Mouse (Mus musculus) midbrain, embryonic 16.5 days (tissue): Measurements from ENCODE around the gene Tead2. TPM values are rescaled to one million over a fixed set of nuclear protein-coding genes. Genes with fewer than 3 reads are reported as not detected.

Experiments used
- ATAC-seq: fragments of 200-750 bp; cut with Nextera tagmentation; 2 replicates; pipeline ENCODE4 v1.8.0; 2017; ENCODE audit warnings: moderate TSS enrichment
- H3K27ac ChIP-seq: fragments of 300-500 bp; sonication (generic); 2 replicates; pipeline ENCODE4 v1.5.1; 2014; ENCODE audit warnings: mild to moderate bottlenecking, low read length, mixed read lengths
- H3K27me3 ChIP-seq: fragments of 300-500 bp; sonication (generic); 2 replicates; pipeline ENCODE4 v1.6.1; 2014; ENCODE audit warnings: low read depth, low read length, mixed read lengths; ENCODE audit not compliant: control insufficient read depth, insufficient read depth
- H3K36me3 ChIP-seq: fragments of 300-500 bp; sonication (generic); 2 replicates; pipeline ENCODE4 v1.6.1; 2014; ENCODE audit warnings: mild to moderate bottlenecking, low read length, moderate library complexity, mixed read lengths; ENCODE audit not compliant: control insufficient read depth, insufficient read depth
- H3K4me1 ChIP-seq: fragments of 300-500 bp; sonication (generic); 2 replicates; pipeline ENCODE4 v1.6.1; 2014; ENCODE audit warnings: mild to moderate bottlenecking, low read length, mixed read lengths; ENCODE audit not compliant: control insufficient read depth, insufficient read depth
- H3K4me2 ChIP-seq: fragments of 300-500 bp; sonication (generic); 2 replicates; pipeline ENCODE4 v1.6.1; 2014; ENCODE audit warnings: mild to moderate bottlenecking, low read length, mixed read lengths
- H3K4me3 ChIP-seq: fragments of 300-500 bp; sonication (generic); 2 replicates; pipeline ENCODE4 v1.5.1; 2014; ENCODE audit warnings: low read depth, mild to moderate bottlenecking, low read length, moderate library complexity, mixed read lengths
- H3K9ac ChIP-seq: fragments of 300-500 bp; sonication (generic); 2 replicates; pipeline ENCODE4 v1.6.1; 2014; ENCODE audit warnings: low read depth, low read length, mixed read lengths
- H3K9me3 ChIP-seq: fragments of 300-500 bp; sonication (generic); replicated peaks from 2 replicates; pipeline ENCODE4 v1.6.1; 2014; ENCODE audit warnings: mild to moderate bottlenecking, low read length, mixed read lengths; ENCODE audit not compliant: control insufficient read depth, poor library complexity, severe bottlenecking
- WGBS: fragments of 180-500 bp; shearing (Covaris S2); extraction: QIAGEN DNeasy Blood & Tissue Kit; methylation state at CpG from one replicate; pipeline ENCODE4 v1.1.7; 2014; 5-methylcytosine and 5-hydroxymethylcytosine counted together
- microRNA-seq: library from miRNA; unstranded; fragments of <30 nt; microRNA quantifications from one replicate; pipeline ENCODE4, GENCODE M21; 2017
- polyA plus RNA-seq: library from polyadenylated mRNA; unstranded; fragments of >200 nt; fragmentation: Nextera tagmentation; extraction: Ambion mirVana; gene quantifications from 2 replicates; pipeline ENCODE4 v1.2.1, GENCODE M21; 2015

Tead2 gene
- polyA plus RNA-seq, 1 experiment from 2014 or later = 30.5 TPM

DNA sequence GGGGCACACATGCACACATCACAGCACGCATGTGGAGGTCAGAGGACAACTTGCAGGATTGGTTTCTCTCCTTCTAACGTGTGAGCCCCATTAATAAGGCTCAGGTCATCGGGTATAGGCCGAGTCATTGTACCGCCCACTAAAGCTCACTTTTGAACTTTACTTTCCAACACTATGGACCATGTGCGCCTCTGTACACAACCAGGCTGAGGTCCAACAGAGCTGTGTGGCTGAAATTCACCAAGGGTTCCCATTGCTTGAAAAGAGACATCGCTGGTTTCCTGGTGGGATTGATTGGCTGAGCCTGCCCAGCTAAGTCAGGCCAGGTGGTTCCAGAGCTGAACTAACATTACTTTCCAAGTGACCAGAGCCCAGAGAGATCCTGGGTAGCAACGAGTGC, 58.1 kb downstream of the Tead2 start:
- WGBS = 84% methylated on average over 8 of the region's 8 CpGs

DNA sequence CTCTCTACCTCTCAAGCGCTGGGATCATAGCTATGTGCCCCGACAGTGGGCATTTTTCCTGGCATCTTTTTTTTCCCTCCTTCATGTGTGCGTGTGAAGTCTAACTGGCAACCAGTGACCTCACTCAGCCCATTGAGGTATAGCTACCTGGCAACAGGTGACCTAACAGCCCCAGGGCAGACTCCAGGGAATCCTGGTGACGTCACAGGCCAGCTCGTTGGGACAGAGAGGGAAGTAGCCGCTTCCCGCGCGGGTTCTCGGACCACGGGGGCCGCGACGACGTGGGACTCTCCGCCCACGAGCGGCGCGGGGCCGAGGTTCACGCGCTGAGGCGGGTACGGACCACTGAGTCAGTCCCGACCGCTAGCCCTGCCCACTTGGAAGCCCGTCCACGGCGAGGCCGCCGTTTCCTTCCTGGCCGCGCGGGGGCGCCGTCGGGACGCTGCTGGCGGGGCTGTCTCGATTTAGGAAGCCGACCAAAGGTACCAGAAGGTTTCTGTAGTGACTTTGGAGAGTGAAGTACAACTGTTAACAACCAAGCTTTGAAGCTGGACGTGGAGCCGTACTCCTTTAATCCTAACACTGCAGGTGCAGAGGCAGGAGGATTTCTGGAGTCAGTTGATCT, 61.7 kb downstream of the Tead2 start, which contains the start of gene Slc6a21:
Slc6a21 (plus strand) TSS at position 378 of the 625 bp plus-strand sequence.
- no peak within 1 kb of the TSS for H3K27ac ChIP-seq
- peak within 1 kb of the TSS; percentile 53 for H3K4me2 ChIP-seq
- no peak within 1 kb of the TSS for H3K9ac ChIP-seq
- H3K36me3 ChIP-seq = no peaks in the 10 kb centered on the region
- WGBS = 7% methylated on average over 44 of the region's 44 CpGs
- H3K4me1 ChIP-seq = peaks cover 2% of the 10 kb centered on the region; the same call in 1 of the 2 replicates
- no peak for ATAC-seq
- no peaks in the 10 kb centered on the region; the same call in 1 of the 2 replicates for H3K27me3 ChIP-seq
- H3K9me3 ChIP-seq = no peaks in the 10 kb centered on the region
- peak within 1 kb of the TSS; percentile 19; the same call in 1 of the 2 replicates for H3K4me3 ChIP-seq

More for the DNA sequence above, 58.1 kb downstream of the Tead2 start:
- no peak overlapping the region for H3K4me2 ChIP-seq
- no peak overlapping the region for H3K4me3 ChIP-seq
- H3K27ac ChIP-seq = no peak overlapping the region
- no peaks in the 10 kb centered on the region for H3K9me3 ChIP-seq
- H3K4me1 ChIP-seq = peaks cover 2% of the 10 kb centered on the region; the same call in 1 of the 2 replicates
- H3K36me3 ChIP-seq = no peaks in the 10 kb centered on the region
- H3K9ac ChIP-seq = no peak overlapping the region
- no peak for ATAC-seq
- H3K27me3 ChIP-seq = no peaks in the 10 kb centered on the region; the same call in 1 of the 2 replicates

Small RNA genes within 50 kb of the gene (microRNA-seq; reads per million reads assigned to microRNA genes)
- not detected for gene Mir7055

Other genes starting within 250 kb of the Tead2 start
- 58.4 and 63.1 TPM in 2 replicates for gene Cpt1c, start 240.9 kb upstream of the Tead2 start, polyA plus RNA-seq
- 671 and 697 TPM in 2 replicates for gene Prmt1, start 229.2 kb upstream of the Tead2 start, polyA plus RNA-seq
- 52.3 and 53.6 TPM in 2 replicates for gene Irf3, start 218.1 kb upstream of the Tead2 start, polyA plus RNA-seq
- 7.0 and 8.3 TPM in 2 replicates for gene Bcl2l12, start 217.0 kb upstream of the Tead2 start, polyA plus RNA-seq
- 42.4 and 47.8 TPM in 2 replicates for gene Scaf1, start 199.4 kb upstream of the Tead2 start, polyA plus RNA-seq
- gene Rras, start 197.8 kb upstream of the Tead2 start, polyA plus RNA-seq = 12.2 and 12.4 TPM in 2 replicates
- gene Prr12, start 162.9 kb upstream of the Tead2 start, polyA plus RNA-seq = 13.6 and 13.9 TPM in 2 replicates
- gene Nosip, start 153.3 kb upstream of the Tead2 start, polyA plus RNA-seq = 64.1 and 67.7 TPM in 2 replicates
- gene Prrg2, start 153.1 kb upstream of the Tead2 start, polyA plus RNA-seq = 12.5 and 13.6 TPM in 2 replicates
- gene Rcn3, start 123.5 kb upstream of the Tead2 start, polyA plus RNA-seq = 43.5 and 47.8 TPM in 2 replicates
- 22.7 and 27.9 TPM in 2 replicates for gene Fcgrt, start 111.9 kb upstream of the Tead2 start, polyA plus RNA-seq
- gene Rps11, start 91.3 kb upstream of the Tead2 start, polyA plus RNA-seq = 657 and 700 TPM in 2 replicates
- gene Rpl13a, start 87.0 kb upstream of the Tead2 start, polyA plus RNA-seq = 602 and 620 TPM in 2 replicates
- 0.41 TPM in 1 of 2 replicates, not detected in the other for gene Gm45713, start 79.5 kb upstream of the Tead2 start, polyA plus RNA-seq
- gene Flt3l, start 79.3 kb upstream of the Tead2 start, polyA plus RNA-seq = 1.5 and 2.2 TPM in 2 replicates
- 89.9 and 91.9 TPM in 2 replicates for gene Pih1d1, start 61.5 kb upstream of the Tead2 start, polyA plus RNA-seq
- gene Aldh16a1, start 61.2 kb upstream of the Tead2 start, polyA plus RNA-seq = 13.7 and 18.2 TPM in 2 replicates
- 0.55 and 1.1 TPM in 2 replicates for gene Slc17a7, start 51.8 kb upstream of the Tead2 start, polyA plus RNA-seq
- not detected in 2 replicates for gene Gfy, start 36.2 kb upstream of the Tead2 start, polyA plus RNA-seq
- 1.1 and 1.2 TPM in 2 replicates for gene Pth2, start 34.8 kb upstream of the Tead2 start, polyA plus RNA-seq
- 0.45 and 0.53 TPM in 2 replicates for gene Ccdc155, start 10.9 kb upstream of the Tead2 start, polyA plus RNA-seq
- gene Dkkl1, start 3.6 kb upstream of the Tead2 start, polyA plus RNA-seq = 6.2 and 10.5 TPM in 2 replicates
- 1.3 and 1.4 TPM in 2 replicates for gene Cd37, start 23.4 kb downstream of the Tead2 start, polyA plus RNA-seq
- 0.93 and 1.2 TPM in 2 replicates for gene Slc6a16, start 25.3 kb downstream of the Tead2 start, polyA plus RNA-seq
- gene Slc6a21, start 61.8 kb downstream of the Tead2 start, polyA plus RNA-seq = not detected in 2 replicates
- gene Trpm4, start 118.0 kb downstream of the Tead2 start, polyA plus RNA-seq = 11.1 and 12.4 TPM in 2 replicates
- 0.39 and 0.40 TPM in 2 replicates for gene Hrc, start 119.5 kb downstream of the Tead2 start, polyA plus RNA-seq
- gene Ppfia3, start 151.3 kb downstream of the Tead2 start, polyA plus RNA-seq = 28.5 and 29.2 TPM in 2 replicates
- 27.0 and 39.9 TPM in 2 replicates for gene Lin7b, start 154.8 kb downstream of the Tead2 start, polyA plus RNA-seq
- 157 and 186 TPM in 2 replicates for gene Snrnp70, start 180.0 kb downstream of the Tead2 start, polyA plus RNA-seq
- gene Kcna7, start 189.9 kb downstream of the Tead2 start, polyA plus RNA-seq = not detected in 2 replicates
- not detected in 2 replicates for gene Ntf5, start 197.9 kb downstream of the Tead2 start, polyA plus RNA-seq
- 0.39 and 0.88 TPM in 2 replicates for gene Lhb, start 205.1 kb downstream of the Tead2 start, polyA plus RNA-seq
- 20.9 and 21.8 TPM in 2 replicates for gene Gys1, start 219.1 kb downstream of the Tead2 start, polyA plus RNA-seq
- gene Ruvbl2, start 222.3 kb downstream of the Tead2 start, polyA plus RNA-seq = 103 and 110 TPM in 2 replicates
- 5,323 and 5,449 TPM in 2 replicates for gene Ftl1, start 244.1 kb downstream of the Tead2 start, polyA plus RNA-seq